Mouse (Mus musculus) layer of hippocampus, adult 8-10 months (tissue): ENCODE measurements around the gene Ndufaf7. TPM values are rescaled to one million over a fixed set of nuclear protein-coding genes. Genes with fewer than 3 reads are reported as not detected.

Experiments
- DNase-seq, 2 experiments: peaks; one replicate each; pipeline ENCODE4 v3.0.0; 2022; ENCODE audit warnings: low spot score in 2 of 2
- total RNA-seq, 4 experiments: library from RNA; stranded (reverse); gene quantifications; 2 replicates each; pipeline ENCODE4 v1.2.4; 2022

The Ndufaf7 gene
- 10 to 100 TPM; 52.0 to 63.0 (median 56.5) TPM for total RNA-seq

DNA sequence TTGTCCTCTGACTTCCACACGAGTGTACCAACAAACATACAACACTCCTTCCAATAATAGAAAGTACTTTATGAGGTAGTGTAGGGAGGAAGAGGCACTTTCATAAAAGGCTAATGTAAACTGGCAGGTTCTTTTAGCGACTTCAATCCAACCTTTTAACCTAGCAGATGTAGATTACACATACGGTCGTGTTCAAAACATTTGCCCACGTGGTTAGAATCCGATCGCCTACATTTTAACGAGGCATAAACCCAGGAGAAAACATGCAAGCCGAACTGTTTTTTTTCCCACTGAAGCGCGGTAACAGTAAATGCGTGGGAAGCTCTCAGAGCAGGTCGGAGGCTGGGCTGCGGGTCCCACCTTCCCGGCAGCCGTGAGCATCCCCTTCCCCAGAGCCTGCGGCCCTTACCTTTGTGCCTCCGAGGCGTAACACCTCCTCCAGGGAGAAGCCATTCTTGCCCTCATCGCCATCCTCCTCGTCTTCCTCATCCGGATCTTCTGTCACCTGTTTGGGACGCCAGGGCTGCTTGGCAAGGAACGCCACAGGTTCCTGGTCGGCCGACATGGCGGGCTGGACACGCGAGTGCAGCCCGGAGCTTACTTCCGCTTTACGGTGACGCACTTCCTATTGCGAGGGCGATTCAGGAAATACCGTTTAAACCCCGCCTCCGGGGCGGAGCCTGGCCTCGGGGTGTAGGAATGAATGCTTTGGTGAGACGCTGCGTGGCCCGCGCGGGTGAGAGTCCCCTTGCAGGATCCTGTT lies at the start of gene Ndufaf7, which contains the start of gene Cebpz:
Gene Ndufaf7, plus strand, starts transcription at position 671 of the 763 bp plus-strand sequence.
Gene Cebpz, minus strand, starts transcription at position 601 of the 763 bp plus-strand sequence.
- peak; percentile 96 to 97 for DNase-seq

DNA sequence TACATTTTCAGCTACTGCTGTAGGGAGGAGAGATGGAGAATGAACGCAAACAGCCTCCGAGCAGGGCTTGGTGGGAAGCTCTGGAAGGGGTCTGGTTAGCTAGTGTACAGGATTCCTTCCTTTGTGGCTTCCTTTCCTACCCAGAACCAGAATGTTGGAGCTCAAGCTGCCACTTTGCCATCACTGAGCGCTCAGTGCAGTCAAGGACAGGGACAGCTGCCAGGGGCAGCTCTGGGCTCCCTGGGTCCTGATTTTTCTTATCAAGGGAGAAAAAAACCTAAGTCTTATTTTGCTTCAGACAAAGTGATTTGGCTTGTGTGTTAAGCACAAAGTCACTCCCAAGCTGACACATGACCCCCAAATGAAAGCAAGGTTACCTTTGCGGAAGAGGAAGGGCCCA lies 48.4 kb upstream of the Ndufaf7 start:
- no peak for DNase-seq

DNA sequence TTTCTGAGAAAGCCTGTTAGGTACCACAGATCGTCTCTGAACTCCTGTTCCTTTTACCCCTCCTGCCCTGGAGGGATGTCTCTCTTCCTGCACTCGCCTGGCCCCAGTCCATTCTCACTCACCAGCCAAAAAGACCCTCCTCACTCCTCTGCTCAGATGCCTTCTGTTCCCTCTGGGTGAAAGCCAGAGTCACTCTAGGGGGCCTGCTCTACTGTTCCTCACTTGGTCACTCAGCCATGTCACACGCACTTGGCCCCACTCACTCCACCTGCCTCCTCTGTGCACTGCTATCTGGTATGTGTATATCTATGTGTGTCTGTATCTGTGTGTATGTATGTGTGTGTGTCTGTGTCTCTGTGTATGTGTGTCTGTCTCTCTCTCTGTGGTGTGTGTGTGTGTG lies 47.8 kb upstream of the Ndufaf7 start:
- DNase-seq, result no peak

DNA sequence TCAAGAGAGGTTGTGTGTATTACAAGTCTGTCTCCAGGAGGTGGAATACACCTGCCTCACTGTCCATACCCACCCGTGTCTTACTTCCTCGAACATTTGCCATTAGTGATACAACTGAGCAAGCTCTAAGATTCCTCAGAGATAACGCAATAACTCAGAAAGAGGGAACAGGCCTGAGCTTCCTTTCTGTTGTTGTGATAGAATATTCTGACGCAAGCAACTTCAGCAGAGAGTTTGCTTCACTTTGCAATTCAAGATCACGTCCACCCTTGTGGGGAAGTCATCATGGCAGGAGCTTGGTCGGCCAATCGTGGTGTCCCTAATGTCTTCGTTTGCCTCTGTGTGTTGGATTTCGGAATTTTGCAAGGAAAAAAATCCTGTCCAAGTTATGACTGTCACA lies 45.9 kb upstream of the Ndufaf7 start:
- no peak for DNase-seq

DNA sequence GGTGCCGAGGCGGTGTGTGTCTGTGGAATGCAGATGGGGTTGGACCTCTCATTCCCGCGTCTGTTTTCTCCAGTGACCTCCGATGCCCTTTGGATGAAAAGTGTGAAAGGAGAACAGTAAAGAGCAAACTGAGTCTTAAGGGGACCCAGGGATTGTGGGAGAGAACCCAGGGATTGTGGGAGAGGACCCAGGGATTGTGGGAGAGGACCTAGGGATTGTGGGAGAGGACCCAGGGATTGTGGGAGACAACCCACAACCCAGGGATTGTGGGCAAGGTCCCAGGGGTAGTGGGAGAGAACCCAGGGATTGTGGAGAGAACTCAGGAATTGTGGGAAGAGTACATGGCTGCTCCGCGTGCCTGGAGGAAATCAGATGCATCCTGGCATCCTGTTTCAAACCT lies 41.9 kb upstream of the Ndufaf7 start:
- DNase-seq, result no peak

DNA sequence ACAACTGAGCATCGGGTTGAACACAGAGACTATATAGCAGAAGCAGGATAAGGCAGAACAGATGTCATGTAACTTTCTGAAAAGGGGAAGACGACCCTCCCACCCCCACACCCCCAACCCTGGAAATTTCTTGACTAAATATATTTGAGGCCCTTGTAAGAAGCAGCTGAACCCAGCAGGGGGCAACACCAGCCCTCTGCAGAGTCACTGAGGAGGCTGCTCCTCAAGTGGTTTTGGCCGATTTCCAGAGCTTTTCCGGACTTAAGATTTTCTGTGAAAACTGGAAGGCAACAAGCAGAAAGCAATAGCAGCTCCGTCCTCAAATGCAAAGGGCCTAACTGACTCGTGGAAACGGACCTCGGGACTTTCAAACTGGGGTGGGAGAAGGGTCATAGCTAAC lies 41.5 kb upstream of the Ndufaf7 start:
- DNase-seq, result peak in 1 of 2 experiments; percentile 14

DNA sequence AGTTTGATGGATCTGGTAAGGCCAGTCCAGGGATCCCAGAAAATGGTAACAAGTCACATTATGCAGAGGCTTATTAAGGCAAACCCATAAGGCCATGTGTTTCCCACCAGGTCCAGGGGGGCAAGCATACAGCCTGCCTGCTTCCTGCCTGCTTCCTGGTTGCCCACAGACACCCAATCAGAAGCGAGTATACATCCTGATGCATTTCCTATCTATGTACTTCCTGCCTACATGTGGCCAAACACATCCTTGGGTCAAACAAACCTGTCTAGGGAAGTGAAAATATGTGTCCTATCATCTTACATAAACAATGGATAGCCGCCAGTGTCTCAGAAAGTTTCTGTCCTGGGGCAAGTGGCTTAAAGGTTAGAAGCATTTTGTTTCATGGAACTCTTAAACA lies 33.8 kb upstream of the Ndufaf7 start:
- DNase-seq, result no peak

DNA sequence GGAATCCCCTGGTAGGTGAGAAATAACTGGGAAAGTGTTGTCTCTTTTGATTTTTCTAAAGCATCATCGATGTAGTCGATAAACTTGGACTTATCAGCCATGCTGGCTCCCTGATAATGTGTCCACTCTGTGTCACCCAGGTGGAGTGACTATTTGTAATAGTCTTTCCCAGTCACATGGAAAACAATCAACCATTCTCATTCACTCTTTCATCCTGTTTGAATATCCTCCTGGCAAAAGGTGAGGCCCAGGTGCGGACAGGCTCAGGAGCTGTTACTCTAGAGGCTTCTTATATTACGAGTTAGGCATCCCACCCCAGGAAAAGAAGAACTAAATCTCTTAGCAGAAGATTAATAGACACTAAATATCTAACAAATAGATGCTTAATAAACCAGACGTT lies 30.0 kb upstream of the Ndufaf7 start, which contains the start of gene Sult6b1:
Gene Sult6b1, minus strand, starts transcription at position 101 of the 400 bp plus-strand sequence.
- no peak for DNase-seq

DNA sequence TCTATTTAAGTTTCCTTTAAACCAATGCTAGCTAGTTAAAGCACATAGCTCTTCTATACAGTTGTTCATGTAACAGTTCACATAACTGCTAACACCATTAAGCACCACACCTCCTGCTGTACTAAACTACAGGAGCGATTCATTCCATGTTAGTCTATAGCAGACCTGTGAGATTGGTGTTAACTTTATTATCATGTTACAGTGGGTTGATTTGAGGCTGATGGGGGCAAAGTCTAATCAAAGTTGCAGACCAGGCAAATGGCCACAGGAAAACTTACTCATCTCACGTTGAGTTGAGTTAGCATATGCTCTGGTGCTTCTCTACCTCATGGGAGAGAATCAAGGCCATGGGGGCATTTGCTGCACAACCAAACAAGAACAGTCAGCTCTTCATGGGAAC lies 27.6 kb upstream of the Ndufaf7 start:
- no peak for DNase-seq

DNA sequence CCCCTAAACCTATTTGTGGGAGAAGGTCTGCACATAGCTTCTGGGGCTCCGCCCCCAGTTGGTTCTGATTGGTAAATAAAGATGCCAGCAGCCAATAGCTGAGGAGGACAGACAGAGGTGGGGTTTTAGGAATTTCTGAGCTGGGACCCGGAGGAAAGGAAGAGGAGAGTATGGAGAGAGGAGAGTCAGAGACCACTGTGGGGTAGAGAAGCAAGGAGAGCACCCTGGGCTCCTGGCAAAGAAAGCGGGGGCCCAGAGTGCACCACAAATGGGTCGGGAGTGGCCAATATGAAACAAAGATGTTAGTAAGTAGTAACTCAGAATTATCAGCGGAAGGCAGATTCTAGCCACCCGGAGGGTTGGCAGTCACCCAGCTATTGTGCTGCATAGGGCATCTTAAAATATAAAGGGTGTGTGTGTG lies 24.1 kb upstream of the Ndufaf7 start:
- DNase-seq, result no peak

DNA sequence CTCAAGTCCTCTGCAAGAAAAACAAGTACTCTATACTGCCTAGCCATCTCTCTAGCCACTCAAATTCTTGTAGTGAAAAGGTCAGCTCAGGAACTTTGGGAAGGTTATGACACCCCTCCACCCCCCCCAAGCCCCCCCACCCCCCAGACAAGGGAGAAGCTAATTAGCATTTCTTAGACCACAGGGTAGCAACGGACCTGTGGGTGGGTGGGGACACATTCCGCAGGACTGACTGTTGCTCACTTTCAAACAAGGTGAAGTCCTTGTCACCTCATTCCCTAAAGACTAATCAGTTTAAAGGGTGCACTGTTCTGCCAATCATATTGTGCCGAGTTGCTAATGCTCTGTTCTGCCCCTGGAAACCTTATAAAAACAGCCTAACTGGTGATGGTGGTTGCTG lies 23.0 kb upstream of the Ndufaf7 start:
- DNase-seq, result no peak

DNA sequence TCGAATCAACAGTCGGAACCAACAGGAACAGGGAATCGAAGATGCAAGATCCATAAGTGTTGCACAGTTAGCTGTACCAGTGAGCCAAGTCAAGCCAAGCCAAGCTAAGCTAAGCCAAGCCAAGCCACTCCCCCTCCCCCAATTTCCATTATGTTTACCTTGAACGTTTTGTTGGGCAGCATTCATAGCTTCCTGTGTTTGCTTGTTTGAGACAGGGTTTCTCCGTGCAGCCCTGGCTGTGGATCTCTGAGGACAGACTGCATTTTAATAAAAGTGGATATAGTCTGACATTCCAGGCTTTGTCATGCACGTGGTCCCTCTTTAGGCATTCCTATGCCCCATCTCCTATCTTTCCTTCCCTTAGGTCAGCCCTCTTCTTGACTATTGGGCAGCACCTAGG lies 21.2 kb upstream of the Ndufaf7 start:
- DNase-seq, result no peak

DNA sequence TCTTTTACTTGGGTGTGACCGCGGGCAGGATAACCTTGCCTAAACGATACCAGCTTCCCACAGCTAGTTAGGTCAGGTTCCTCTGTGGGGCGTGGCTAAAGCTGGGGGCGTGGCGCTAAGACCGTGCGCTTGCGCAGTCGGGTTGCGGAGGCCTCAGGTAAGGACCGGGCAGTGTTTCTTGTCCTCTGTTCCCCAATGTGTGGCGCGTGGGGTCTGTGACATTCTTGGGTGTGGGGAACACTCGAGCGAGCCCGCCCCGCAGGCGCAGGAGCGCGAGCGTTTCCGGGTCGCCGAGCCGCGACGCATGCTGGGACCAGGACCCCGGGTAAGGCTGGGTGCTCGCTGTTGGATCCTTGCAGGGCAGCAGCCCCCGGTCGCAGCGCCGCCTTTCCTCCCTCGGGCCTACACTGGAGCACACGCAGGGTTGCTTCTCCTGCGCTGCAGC lies 20.5 kb upstream of the Ndufaf7 start, which contains the start of gene Cebpzos:
Gene Cebpzos, plus strand, starts transcription at position 132 of the 445 bp plus-strand sequence.
- peak; percentile 87 for DNase-seq

DNA sequence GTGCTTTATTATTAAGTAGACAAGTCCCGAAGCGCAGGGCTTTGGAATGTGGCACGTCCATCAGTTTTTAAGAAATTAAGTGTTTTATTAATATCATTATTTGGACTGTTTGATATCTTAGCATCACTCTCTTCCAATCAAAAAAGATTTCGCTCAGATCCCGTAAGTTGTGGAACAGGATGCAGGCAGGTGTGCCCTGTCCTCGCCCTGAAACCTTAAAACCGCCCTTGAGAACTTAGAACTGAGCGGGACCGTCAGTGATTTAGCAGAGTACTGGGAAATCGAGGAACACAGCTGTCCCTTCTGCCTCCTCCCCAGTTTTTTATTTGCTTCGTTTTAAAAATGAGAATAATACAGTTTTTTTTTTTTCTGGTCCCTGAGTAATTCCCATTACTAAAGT lies 20.0 kb upstream of the Ndufaf7 start:
- DNase-seq, result no peak

DNA sequence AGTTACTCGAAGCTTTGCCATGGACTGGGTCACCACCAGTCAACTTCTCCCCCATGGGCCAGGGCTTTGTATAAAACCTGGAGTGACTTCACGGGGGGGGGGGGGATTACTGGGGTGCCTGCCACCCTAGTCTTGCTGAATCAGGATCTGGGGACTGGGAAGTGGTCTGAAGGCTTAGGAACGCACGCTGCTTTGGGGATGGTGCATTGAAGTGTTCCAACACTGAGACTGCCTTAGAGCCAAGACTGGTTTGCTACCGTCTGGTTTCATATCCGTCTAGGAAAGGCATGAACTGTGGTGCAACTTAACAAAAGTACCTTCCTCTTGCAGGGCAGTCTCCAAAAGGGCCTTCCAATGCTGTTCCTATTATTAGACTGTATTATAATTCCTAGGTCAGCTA lies 19.2 kb upstream of the Ndufaf7 start:
- DNase-seq, result no peak

DNA sequence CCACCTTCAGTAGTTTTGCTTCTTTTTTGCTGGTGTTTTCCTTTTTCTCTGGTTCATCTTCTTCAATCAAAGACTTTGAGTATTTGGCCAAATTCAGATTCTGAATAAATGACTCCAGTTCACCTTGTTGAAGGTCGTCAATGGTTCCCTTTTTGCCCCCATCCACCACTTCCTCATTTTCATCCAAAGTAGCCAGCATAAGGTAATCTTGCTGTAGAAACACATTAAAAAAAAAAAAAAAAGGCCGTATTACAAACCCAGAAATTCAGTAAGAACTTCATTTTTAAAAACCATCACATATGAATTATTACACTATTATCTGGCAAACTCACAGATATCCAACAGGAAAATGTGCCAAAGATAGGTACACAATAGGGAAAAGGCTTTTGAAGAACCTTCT lies 1.1 kb upstream of the Ndufaf7 start:
- no peak for DNase-seq

DNA sequence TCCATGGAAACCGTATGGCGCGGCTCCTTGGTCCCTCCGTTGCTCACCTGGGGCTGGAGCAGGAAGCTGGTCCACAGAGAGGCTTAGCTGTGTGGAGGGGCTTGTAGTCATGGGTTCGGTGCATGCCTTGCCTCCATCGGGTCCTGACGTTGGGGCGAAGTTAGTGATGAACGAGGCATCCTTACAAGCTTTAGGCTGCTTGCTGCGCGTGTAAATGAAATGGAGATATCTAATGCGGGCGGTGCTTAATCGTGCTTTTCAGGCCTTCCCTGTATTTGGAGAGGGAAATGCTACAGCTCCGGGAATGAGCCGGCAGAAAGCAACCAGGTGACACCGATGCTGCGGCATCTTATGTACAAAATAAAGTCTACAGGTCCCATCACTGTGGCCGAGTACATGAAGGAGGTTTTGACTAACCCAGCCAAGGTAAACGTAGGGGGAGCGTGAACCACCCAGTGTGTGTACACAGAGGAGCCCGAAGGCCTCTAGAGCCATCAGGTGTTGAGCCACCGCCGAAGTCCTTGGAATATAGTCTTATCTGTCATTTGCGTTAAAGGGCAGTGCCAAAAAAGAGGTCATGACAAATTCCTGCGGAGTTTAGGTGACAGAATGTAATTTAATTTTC lies 405 bp downstream of the Ndufaf7 start:
- no peak for DNase-seq

DNA sequence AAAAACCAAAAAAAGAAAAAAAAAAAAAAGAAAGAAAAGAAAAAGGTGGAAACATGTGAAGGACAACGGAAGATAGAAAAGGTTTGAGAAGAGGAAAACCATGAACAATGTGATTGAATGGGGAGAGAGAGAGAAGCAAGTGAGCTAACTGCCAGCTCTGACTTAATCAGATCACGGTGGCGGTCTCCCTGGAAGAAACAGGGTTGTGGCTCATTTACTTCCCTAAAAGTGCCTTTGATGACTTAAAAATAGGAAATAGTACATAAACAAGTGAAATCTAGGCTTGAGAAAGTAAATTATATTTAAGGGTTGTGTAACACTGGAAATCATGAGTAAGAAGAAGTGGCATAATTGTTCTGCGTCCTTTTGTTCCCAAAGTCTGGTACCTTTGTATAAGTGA lies 2.0 kb downstream of the Ndufaf7 start:
- DNase-seq, result no peak

DNA sequence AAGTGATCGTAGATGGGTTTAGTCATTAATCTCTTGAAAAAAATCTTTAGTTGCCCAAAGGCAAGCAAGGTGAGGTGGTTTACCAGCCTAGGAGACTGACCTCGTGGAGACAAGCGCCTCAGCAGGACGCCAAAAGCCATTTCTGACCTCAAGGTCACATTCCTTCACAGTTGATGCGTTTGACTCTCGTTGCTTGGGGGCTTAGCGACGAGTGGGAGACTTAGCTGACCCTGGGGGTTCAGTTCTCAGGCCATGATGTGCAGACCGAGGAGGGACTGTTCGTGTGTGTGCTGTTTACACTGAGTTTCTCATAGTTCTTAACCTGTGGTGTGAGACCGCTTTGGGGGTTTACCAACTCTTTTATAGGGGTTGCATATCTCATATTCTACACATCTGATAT lies 5.6 kb downstream of the Ndufaf7 start:
- no peak for DNase-seq

DNA sequence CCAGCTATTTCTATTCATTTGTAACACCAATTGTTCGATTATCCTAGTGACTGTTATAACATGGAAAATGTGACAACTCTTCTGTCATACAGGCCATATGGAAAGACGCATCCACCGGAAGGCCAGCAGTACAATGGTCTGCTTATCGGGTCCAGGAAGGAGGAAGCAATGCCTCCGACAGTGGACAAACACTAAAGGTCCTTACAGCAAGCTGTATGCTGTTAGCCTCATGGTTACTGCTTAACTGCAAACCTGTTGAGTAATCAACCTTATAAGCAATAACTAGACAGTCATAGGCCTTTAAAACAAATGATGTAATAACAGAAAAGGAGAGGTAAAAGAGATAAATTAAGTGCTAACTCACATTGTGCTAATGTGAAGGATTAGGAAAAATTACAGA lies 14.3 kb downstream of the Ndufaf7 start:
- DNase-seq, result no peak

DNA sequence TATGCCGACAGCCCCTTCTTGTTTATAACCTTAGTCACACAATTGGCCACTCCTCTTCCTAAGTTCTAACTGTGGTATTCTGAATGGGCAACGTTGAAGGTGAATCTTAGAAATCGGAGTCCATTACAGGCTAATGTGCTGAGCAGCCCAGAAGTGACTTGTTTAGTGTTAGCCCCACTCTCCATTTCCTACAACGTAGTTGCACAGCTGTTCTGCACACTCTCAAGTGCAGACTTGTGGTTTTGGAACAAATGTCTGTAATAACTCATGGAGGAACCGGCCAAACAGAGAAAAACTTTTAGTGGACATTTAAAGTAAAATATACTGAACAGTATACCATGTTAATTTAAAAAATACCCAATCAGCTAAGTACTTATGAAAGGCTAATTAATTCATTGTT lies 15.1 kb downstream of the Ndufaf7 start:
- no peak for DNase-seq

DNA sequence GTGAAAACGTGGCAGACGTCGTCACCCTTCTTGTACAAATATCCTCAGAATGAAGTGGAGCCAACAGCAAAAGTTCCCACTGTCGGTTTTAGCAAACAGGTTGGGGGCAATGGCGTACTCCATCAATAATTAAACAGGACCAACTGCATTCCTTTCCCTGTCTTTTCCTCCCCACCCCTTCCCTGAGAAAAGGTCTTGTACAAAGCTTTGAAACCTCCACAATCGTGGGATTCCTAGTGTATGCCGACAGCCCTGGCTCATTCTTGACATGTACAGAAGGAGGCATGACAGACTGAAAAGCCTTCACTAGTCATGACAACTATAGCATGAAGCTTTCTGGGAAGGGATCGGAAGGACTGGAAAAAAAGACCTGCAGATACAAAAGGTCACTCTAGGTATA lies 16.3 kb downstream of the Ndufaf7 start:
- DNase-seq, result no peak

DNA sequence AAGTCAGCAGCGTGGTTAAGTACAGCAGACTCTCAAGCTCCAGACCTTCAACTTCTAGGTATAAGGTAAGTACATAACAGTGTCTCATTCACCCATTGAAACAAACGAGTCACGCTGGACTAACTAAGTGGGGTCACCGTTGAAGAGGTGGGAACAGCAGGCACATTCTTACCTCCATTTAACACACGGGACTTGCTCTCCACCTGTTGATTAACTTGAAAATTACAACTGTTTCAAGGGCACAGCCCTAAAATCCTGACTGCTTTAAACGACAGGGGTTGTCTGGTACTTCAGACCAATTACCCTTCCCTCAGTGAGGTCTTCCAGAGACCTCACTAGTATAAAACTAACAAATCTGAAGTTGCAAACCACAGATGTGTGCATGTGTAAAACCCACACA lies 22.5 kb downstream of the Ndufaf7 start:
- DNase-seq, result no peak
